Mouse (Mus musculus): Measurements from ENCODE around the gene Ppp1r18. TPM values are rescaled to one million over a fixed set of nuclear protein-coding genes. Genes with fewer than 3 reads are reported as not detected.

The Ppp1r18 gene
- polyA plus RNA-seq, 1 experiment, result 78.4 TPM

GRCm38 (mm10) chr17:35822964-35823937 is 42.1 kb upstream of the Ppp1r18 start, which contains the start of gene Flot1:
Gene Flot1, plus strand, starts transcription at chr17:35823230.
- 1% methylated on average over 47 of the region's 47 CpGs for WGBS
- Histone ChIP-seq H3K4me1 (ENCODE audit: control insufficient read depth, insufficient read depth, low read length) (peaks cover 2% of the 10 kb centered on the region), H3K27ac (ENCODE audit: control insufficient read depth, insufficient read depth, low read depth, low read length, poor library complexity) (peak within 1 kb of the TSS; percentile 92)

GRCm38 (mm10) chr17:35824402-35824801 is 41.0 kb upstream of the Ppp1r18 start:
- H3K4me1 ChIP-seq (ENCODE audit: control insufficient read depth, insufficient read depth, low read length), result peaks cover 3% of the 10 kb centered on the region
- H3K4me3 ChIP-seq (replicated peaks; ENCODE audit: control insufficient read depth, low read depth, low read length), result peak overlapping the region; percentile 29
- no peak for TF ChIP-seq POLR2A (IDR thresholded peaks at IDR 0.05; ENCODE audit: borderline replicate concordance, control insufficient read depth, low read depth, low read length)
- TF ChIP-seq CTCF (IDR thresholded peaks at IDR 0.05; ENCODE audit: control insufficient read depth, insufficient read depth, low read length), result peak; percentile 66
- H3K27ac ChIP-seq (ENCODE audit: control insufficient read depth, insufficient read depth, low read depth, low read length, poor library complexity), result peak overlapping the region; percentile 34
- 59% methylated on average over 7 of the region's 7 CpGs for whole genome bisulfite sequencing

More at GRCm38 (mm10) chr17:35822964-35823937, 42.1 kb upstream of the Ppp1r18 start, which contains the start of gene Flot1:
- H3K4me3 ChIP-seq (replicated peaks; ENCODE audit: control insufficient read depth, low read depth, low read length), result peak within 1 kb of the TSS; percentile 74
- TF ChIP-seq CTCF (IDR thresholded peaks at IDR 0.05; ENCODE audit: control insufficient read depth, insufficient read depth, low read length), result no peak
- peak; percentile 33; the same call in 1 of the 2 replicates for TF ChIP-seq POLR2A (IDR thresholded peaks at IDR 0.05; ENCODE audit: borderline replicate concordance, control insufficient read depth, low read depth, low read length)

DNA sequence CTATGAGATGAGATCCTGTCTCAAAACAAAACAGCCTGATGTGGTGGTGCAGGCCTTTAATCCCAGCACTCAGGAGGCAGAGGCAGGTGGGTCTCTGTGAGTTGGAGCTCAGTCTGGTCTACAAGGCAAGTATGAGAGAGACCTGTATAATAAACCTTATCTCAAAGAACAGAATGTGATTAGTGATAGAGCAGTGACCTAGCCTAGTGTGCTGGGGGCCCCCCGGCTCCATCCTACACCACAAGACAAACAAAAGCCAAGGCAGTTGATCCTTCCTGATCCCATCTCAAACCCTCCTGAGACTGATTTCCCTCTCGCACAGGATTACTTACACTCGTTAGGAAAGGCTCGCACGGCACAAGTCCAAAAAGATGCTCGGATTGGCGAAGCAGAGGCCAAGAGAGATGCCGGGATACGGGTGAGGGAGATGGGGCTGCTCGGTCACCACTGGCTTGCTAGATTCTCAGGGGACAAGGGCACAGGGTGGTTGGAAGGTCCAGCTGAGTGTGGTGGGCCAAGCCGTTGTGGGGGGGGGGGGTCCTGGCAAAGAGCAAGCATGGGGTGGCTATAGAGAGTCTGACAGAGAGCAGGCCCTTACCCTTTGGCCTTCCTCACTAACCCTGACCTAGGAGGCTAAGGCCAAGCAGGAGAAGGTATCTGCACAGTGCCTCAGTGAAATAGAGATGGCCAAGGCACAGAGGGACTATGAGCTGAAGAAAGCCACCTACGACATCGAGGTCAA is 40.1 kb upstream of the Ppp1r18 start:
- WGBS, result 88% methylated on average over 13 of the region's 13 CpGs
- Histone ChIP-seq H3K4me3 (replicated peaks; ENCODE audit: control insufficient read depth, low read depth, low read length) (no peak overlapping the region), H3K27ac (ENCODE audit: control insufficient read depth, insufficient read depth, low read depth, low read length, poor library complexity) (no peak overlapping the region), H3K4me1 (ENCODE audit: control insufficient read depth, insufficient read depth, low read length) (peaks cover 4% of the 10 kb centered on the region)
- TF ChIP-seq POLR2A (IDR thresholded peaks at IDR 0.05; ENCODE audit: borderline replicate concordance, control insufficient read depth, low read depth, low read length), result no peak
- no peak for TF ChIP-seq CTCF (IDR thresholded peaks at IDR 0.05; ENCODE audit: control insufficient read depth, insufficient read depth, low read length)

DNA sequence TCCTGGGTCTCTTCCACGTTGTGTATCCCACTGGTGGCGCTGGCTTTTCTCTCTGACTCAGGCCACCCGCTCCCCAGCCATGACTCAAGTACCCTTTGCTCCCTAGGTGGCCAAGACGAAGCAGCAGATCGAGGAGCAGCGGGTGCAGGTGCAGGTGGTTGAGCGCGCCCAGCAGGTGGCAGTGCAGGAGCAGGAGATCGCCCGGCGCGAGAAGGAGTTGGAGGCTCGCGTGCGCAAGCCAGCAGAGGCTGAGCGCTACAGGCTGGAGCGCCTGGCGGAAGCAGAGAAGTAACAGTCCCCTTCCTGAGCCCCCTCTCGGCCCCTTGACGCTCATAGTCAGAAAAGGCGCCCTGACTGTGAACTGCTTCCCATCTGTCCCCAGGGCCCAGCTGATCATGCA is 35.7 kb upstream of the Ppp1r18 start:
- Histone ChIP-seq H3K4me3 (replicated peaks; ENCODE audit: control insufficient read depth, low read depth, low read length) (no peak overlapping the region), H3K27ac (ENCODE audit: control insufficient read depth, insufficient read depth, low read depth, low read length, poor library complexity) (peak overlapping the region; percentile 40), H3K4me1 (ENCODE audit: control insufficient read depth, insufficient read depth, low read length) (peaks cover 2% of the 10 kb centered on the region; the same call in 1 of the 2 replicates)
- 2% methylated on average over 21 of the region's 21 CpGs for WGBS
- TF ChIP-seq POLR2A (IDR thresholded peaks at IDR 0.05; ENCODE audit: borderline replicate concordance, control insufficient read depth, low read depth, low read length) (no peak), CTCF (IDR thresholded peaks at IDR 0.05; ENCODE audit: control insufficient read depth, insufficient read depth, low read length) (peak; percentile 98)

DNA sequence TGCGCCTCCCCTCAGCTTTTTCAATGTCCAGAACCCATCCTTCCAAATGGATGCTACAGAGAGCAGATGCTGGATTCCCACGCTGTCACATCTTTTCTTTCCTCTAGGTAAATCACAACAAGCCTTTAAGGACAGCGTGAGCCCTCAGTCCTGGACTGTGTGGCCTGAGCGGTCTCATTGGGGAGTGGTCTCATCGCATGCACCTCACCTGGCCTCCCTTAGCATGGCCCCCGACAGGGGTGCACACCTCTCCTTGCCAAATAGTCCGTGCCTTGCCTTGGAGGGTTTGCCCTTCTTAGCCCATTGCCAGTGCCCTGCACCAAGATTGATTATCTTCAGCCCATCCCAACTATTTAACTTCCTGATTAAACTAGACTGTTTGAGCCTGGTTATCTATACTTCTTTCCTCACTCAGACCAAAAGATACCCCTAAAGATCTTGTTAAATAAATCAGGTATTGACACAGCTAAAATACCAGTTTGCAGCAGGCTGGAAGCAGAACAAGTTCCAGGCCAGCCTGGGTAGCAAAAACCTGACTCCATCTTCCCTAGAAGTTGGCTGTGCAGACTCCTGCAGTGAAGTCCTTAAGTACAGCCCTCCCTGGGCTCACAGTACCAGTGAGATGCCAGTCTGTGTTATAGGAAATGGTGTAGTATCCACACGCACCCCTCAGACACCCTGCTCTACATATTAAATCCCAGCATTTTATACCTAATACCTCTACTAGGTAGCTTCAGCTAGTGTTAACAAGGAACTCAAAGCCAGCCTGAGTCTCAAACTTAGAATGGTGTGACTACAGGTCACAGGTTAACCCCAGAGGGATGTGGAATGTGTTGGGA is 32.8 kb upstream of the Ppp1r18 start:
- TF ChIP-seq CTCF (IDR thresholded peaks at IDR 0.05; ENCODE audit: control insufficient read depth, insufficient read depth, low read length) (no peak), POLR2A (IDR thresholded peaks at IDR 0.05; ENCODE audit: borderline replicate concordance, control insufficient read depth, low read depth, low read length) (no peak)
- WGBS, result 79% methylated on average over 8 of the region's 8 CpGs
- Histone ChIP-seq H3K4me3 (replicated peaks; ENCODE audit: control insufficient read depth, low read depth, low read length) (no peak overlapping the region), H3K27ac (ENCODE audit: control insufficient read depth, insufficient read depth, low read depth, low read length, poor library complexity) (no peak overlapping the region), H3K4me1 (ENCODE audit: control insufficient read depth, insufficient read depth, low read length) (peaks cover 6% of the 10 kb centered on the region; the same call in 1 of the 2 replicates)

GRCm38 (mm10) chr17:35833239-35833751 is 32.1 kb upstream of the Ppp1r18 start:
- no peak overlapping the region for H3K27ac ChIP-seq (ENCODE audit: control insufficient read depth, insufficient read depth, low read depth, low read length, poor library complexity)
- H3K4me3 ChIP-seq (replicated peaks; ENCODE audit: control insufficient read depth, low read depth, low read length), result no peak overlapping the region
- WGBS, result 34% methylated on average over 5 of the region's 5 CpGs
- TF ChIP-seq POLR2A (IDR thresholded peaks at IDR 0.05; ENCODE audit: borderline replicate concordance, control insufficient read depth, low read depth, low read length) (no peak), CTCF (IDR thresholded peaks at IDR 0.05; ENCODE audit: control insufficient read depth, insufficient read depth, low read length) (no peak)
- H3K4me1 ChIP-seq (ENCODE audit: control insufficient read depth, insufficient read depth, low read length), result peaks cover 6% of the 10 kb centered on the region; the same call in 1 of the 2 replicates

DNA sequence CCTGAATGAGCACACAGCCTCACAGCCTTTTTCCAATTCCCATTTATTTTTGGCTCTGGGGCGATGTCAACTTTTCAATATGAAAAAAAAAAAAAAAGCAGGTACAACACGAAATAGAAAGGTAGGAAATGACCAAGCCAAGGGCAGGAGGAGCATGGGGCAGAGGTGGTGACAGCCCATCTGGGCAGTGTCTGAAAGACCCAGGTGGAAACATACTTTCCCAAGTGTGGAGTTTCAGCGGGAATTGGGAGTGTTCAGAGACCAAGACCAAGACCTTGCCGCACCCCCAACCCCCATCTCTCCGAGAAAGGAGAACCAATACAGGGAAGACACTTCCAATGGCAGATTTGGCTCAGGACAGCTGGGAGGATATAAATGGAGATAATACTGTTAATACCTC is 31.5 kb upstream of the Ppp1r18 start:
- Histone ChIP-seq H3K4me1 (ENCODE audit: control insufficient read depth, insufficient read depth, low read length) (peaks cover 6% of the 10 kb centered on the region; the same call in 1 of the 2 replicates), H3K4me3 (replicated peaks; ENCODE audit: control insufficient read depth, low read depth, low read length) (no peak overlapping the region)

More for the DNA sequence above, 31.5 kb upstream of the Ppp1r18 start:
- H3K27ac ChIP-seq (ENCODE audit: control insufficient read depth, insufficient read depth, low read depth, low read length, poor library complexity), result no peak overlapping the region
- TF ChIP-seq CTCF (IDR thresholded peaks at IDR 0.05; ENCODE audit: control insufficient read depth, insufficient read depth, low read length) (no peak), POLR2A (IDR thresholded peaks at IDR 0.05; ENCODE audit: borderline replicate concordance, control insufficient read depth, low read depth, low read length) (no peak)
- 55% methylated on average over 5 of the region's 5 CpGs for WGBS
